In the genomic region with DNA sequence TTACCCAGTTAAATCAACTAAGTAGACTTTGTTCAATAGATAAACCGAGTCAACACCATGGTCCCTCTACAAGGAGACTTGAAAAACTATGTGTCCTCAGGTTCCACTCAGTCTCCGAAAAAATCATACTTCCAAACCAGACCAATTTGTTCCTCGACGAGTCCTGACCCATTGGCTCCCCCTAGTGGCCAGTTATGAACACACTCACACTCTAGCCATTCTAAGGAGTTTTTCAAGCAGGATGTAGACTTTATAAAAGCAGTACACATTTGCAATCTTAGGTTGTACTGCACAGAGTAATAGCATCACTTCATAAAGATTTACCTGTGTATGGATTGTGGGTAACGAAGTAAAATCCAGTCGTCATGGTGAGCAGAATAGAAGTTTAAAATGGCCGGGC, we compare ENCODE assay signal across 8 mouse cellular contexts.
DNase-seq lines count a peak whose midpoint lies in the region.

No protein-coding gene starts in this region.

- peak; percentile 69 for DNase-seq in gastrocnemius, adult 18-20 months (ENCODE audit: low spot score)
- DNase-seq in gastrocnemius, postnatal 25 days: no peak
- DNase-seq in Muller cell, postnatal 12 days (ENCODE audit: inconsistent ontology term): peak; percentile 42
- peak; percentile 86 to 89 for DNase-seq in cerebellum, postnatal 10 days
- DNase-seq in gastrocnemius, postnatal 4 days (ENCODE audit: low spot score in 2 of 2): peak; percentile 39 to 71
- DNase-seq in layer of hippocampus, postnatal 10 days (ENCODE audit: low spot score in 2 of 2): peak; percentile 76 to 79
- peak; percentile 83 for DNase-seq in mesoderm, embryonic 11.5 days (ENCODE audit: low read depth, low spot score)
- peak; percentile 47 for DNase-seq in telencephalon, adult 2 months (ENCODE audit: low read depth, low spot score)
